ENCODE assay signal across 9 mouse cellular contexts in the genomic region with DNA sequence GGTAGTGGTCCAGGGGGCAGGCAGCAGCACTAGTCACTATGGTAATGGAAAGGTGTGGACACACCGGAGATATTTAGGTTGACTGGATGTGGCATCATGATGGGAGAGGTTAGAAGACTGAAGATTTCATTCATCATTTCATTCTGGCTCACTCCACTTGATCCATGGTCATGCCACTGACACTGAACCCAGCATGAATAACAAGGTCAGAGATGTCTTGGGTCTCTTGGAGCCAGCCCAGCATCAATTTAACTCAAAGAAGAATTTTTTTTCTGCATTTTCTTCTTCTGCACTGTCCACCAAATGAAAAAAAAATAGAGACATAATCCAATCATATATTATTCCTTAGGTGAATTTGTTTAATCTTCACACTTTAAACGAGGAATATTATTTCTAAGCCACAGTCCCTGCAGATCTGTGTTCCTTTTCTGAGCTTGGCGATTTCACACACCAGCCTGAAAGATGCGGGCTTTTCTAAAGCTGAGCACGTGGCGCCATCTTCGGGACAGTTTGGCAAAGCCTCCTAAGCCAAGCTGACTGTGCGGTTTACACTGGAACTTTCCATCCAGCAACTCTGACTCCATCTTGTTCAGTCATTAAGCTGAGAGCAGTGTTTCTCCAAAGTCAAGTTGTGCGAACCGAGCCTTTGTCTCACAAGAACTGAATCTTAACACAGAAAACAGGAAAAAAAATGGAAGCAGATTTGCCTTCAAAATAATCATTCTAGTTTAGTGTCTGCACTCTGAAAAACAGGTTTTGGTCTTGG. TPM values are rescaled to one million over a fixed set of nuclear protein-coding genes. Genes with fewer than 3 reads are reported as not detected.
DNase-seq lines count a peak whose midpoint lies in the region; ATAC-seq and TF ChIP-seq lines count a peak whose summit lies in the region.
"Had no signal": no experiment of that assay in that cellular context is flagged by ENCODE, and none has a peak within 500 bp of the region (broad histone marks: within the 10 kb centered on the region; RNA-seq: fewer than 3 reads in every experiment).

No protein-coding gene starts in this region.

- H3K4me3 ChIP-seq in MEL (ENCODE audit: control insufficient read depth in 1 of 2, insufficient read depth in 1 of 2, low read depth in 2 of 2, low read length in 2 of 2): no peak overlapping the region
- H3K4me3 ChIP-seq in forebrain, embryonic 13.5 days: no peak overlapping the region
- no peak overlapping the region for H3K4me3 ChIP-seq in hindbrain, embryonic 10.5 days
- H3K4me3 ChIP-seq: limb, embryonic 15.5 days had no signal

- peaks cover 10 to 11% of the 10 kb centered on the region in 2 experiments for H3K27me3 ChIP-seq in MEL (ENCODE audit: control insufficient read depth in 1 of 2, insufficient read depth in 2 of 2, low read length in 2 of 2)
- no peaks in the 10 kb centered on the region for H3K27me3 ChIP-seq in forebrain, embryonic 13.5 days
- H3K27me3 ChIP-seq in hindbrain, embryonic 10.5 days (ENCODE audit: insufficient read depth, poor library complexity, severe bottlenecking): peaks cover 3% of the 10 kb centered on the region; the same call in 1 of the 2 replicates

- H3K4me1 ChIP-seq in MEL (ENCODE audit: control insufficient read depth in 1 of 2, insufficient read depth in 2 of 2, low read length in 2 of 2): no peaks in the 10 kb centered on the region
- H3K4me1 ChIP-seq in forebrain, embryonic 13.5 days: no peaks in the 10 kb centered on the region
- H3K4me1 ChIP-seq in hindbrain, embryonic 10.5 days (replicated peaks): no peaks in the 10 kb centered on the region
- H3K4me1 ChIP-seq: limb, embryonic 15.5 days had no signal

- no peaks in the 10 kb centered on the region for H3K79me2 ChIP-seq in MEL (ENCODE audit: control insufficient read depth, insufficient read depth, low read length, poor library complexity)

- H3K4me2 ChIP-seq in forebrain, embryonic 13.5 days: no peak overlapping the region
- H3K4me2 ChIP-seq: limb, embryonic 15.5 days had no signal

- H3K9me3 ChIP-seq in MEL (replicated peaks; ENCODE audit: insufficient read depth, low read length): no peaks in the 10 kb centered on the region
- H3K9me3 ChIP-seq in forebrain, embryonic 13.5 days (replicated peaks): no peaks in the 10 kb centered on the region
- H3K9me3 ChIP-seq in hindbrain, embryonic 10.5 days: no peaks in the 10 kb centered on the region
- H3K9me3 ChIP-seq: limb, embryonic 15.5 days had no signal

- peak; percentile 93 for TF ChIP-seq RAD21 in MEL (IDR thresholded peaks at IDR 0.05; ENCODE audit: low read depth, low read length)

- peak; percentile 94 for ATAC-seq in forebrain, embryonic 13.5 days

- H3K9ac ChIP-seq in MEL (ENCODE audit: control insufficient read depth, low read depth, low read length, poor library complexity, severe bottlenecking): no peak overlapping the region
- no peak overlapping the region; the same call in 1 of the 2 replicates for H3K9ac ChIP-seq in forebrain, embryonic 13.5 days
- H3K9ac ChIP-seq: limb, embryonic 15.5 days had no signal

- peak; percentile 77 for DNase-seq in MEL (ENCODE audit: low read depth, low spot score)
- DNase-seq in brain, embryonic 18.5 days (ENCODE audit: low read depth, low spot score): peak; percentile 69
- DNase-seq in hindbrain, embryonic 10.5 days (ENCODE audit: low spot score): peak; percentile 76
- peak; percentile 41 for DNase-seq in layer of hippocampus, adult 9-10 months (ENCODE audit: low spot score)
- DNase-seq in lung, postnatal 10 days: peak; percentile 74
- DNase-seq in retina, embryonic 14.5 days (ENCODE audit: low spot score): peak; percentile 93
- DNase-seq in urinary bladder, postnatal 36 days (ENCODE audit: low spot score in 2 of 2): peak; percentile 32 to 55

- TF ChIP-seq EP300 in MEL (IDR thresholded peaks at IDR 0.05; ENCODE audit: low read depth in 1 of 2, low read length in 2 of 2): no peak

- no peak for TF ChIP-seq POLR2A in MEL (IDR thresholded peaks at IDR 0.05; ENCODE audit: control insufficient read depth in 1 of 2, insufficient read depth in 1 of 2, low read depth in 1 of 2, low read length in 2 of 2, poor library complexity in 1 of 2)

- H3K27ac ChIP-seq in MEL (ENCODE audit: control insufficient read depth, low read depth, low read length): no peak overlapping the region
- H3K27ac ChIP-seq in forebrain, embryonic 13.5 days: no peak overlapping the region
- H3K27ac ChIP-seq in hindbrain, embryonic 10.5 days: no peak overlapping the region
- H3K27ac ChIP-seq: limb, embryonic 15.5 days had no signal

- no peaks in the 10 kb centered on the region for H3K36me3 ChIP-seq in MEL (ENCODE audit: control insufficient read depth in 1 of 2, insufficient read depth in 2 of 2, low read length in 2 of 2)
- no peaks in the 10 kb centered on the region for H3K36me3 ChIP-seq in forebrain, embryonic 13.5 days (ENCODE audit: poor library complexity, severe bottlenecking)
- H3K36me3 ChIP-seq in hindbrain, embryonic 10.5 days: no peaks in the 10 kb centered on the region
- H3K36me3 ChIP-seq: limb, embryonic 15.5 days had no signal

- TF ChIP-seq CTCF in MEL (IDR thresholded peaks at IDR 0.05 in 2 of 3, conservative IDR thresholded peaks at IDR 0.05 in 1 of 3; ENCODE audit: control insufficient read depth in 1 of 3, insufficient read depth in 1 of 3, low read depth in 2 of 3, low read length in 3 of 3, poor library complexity in 1 of 3, severe bottlenecking in 1 of 3): peak; percentile 54 to 90 (median 82)

- WGBS in forebrain, embryonic 13.5 days: 23% methylated on average over 10 of the region's 10 CpGs
- WGBS in hindbrain, embryonic 10.5 days: 24% methylated on average over 10 of the region's 10 CpGs

TF ChIP-seq in MEL, 35 proteins besides CTCF, POLR2A, EP300 and RAD21:
- peak; percentile 69; the same call in 1 of the 2 replicates for TF ChIP-seq MAFK (IDR thresholded peaks at IDR 0.05; ENCODE audit: borderline replicate concordance, low read depth, low read length)
- TF ChIP-seq CHD2 (IDR thresholded peaks at IDR 0.05; ENCODE audit: low read length): no peak
- peak; percentile 96 for TF ChIP-seq SMC3 (IDR thresholded peaks at IDR 0.05; ENCODE audit: low read depth, low read length)
- TF ChIP-seq MAX (IDR thresholded peaks at IDR 0.05; ENCODE audit: low read length): peak; percentile 74; the same call in 1 of the 2 replicates
- TF ChIP-seq ZKSCAN1 (IDR thresholded peaks at IDR 0.05; ENCODE audit: low read depth, low read length): no peak
- TF ChIP-seq GATA1 (IDR thresholded peaks at IDR 0.05; ENCODE audit: low read depth, low read length): no peak
- peak; percentile 95 for TF ChIP-seq ZC3H11A (IDR thresholded peaks at IDR 0.05; ENCODE audit: low read depth, low read length)
- 0 out of 2 replicates have a peak, but pooled peaks have one; percentile 27 for TF ChIP-seq SIN3A (IDR thresholded peaks at IDR 0.05; ENCODE audit: low read length)

RNA-seq across cellular contexts. Expression of gene Cerkl, which starts 42.6 kb away (rescaled TPM):
- total RNA-seq in MEL (2012; rRNA removed): 3.5 and 4.8 TPM in 2 replicates
- 1 to 10 TPM in 1 of 2 experiments, not detected in 1; 7.4 TPM for polyA plus RNA-seq in MEL (2012; ENCODE audit: insufficient read depth in 1 of 2, insufficient read length in 2 of 2, low read depth in 1 of 2, low replicate concordance in 2 of 2, missing spikeins in 1 of 2)
- 1.7 and 2.4 TPM in 2 replicates for polyA plus RNA-seq in forebrain, embryonic 13.5 days (2015; fragmentation: Nextera tagmentation; extraction: Ambion mirVana)
- polyA plus RNA-seq in hindbrain, embryonic 10.5 days (2016; fragmentation: Nextera tagmentation; extraction: Ambion mirVana): 1.8 and 6.6 TPM in 2 replicates

RNA-seq across cellular contexts. Expression of gene Neurod1, which starts 42.6 kb away (rescaled TPM):
- not detected in 2 replicates for total RNA-seq in MEL (2012; rRNA removed)
- polyA plus RNA-seq in MEL (2012; ENCODE audit: insufficient read depth in 1 of 2, insufficient read length in 2 of 2, low read depth in 1 of 2, low replicate concordance in 2 of 2, missing spikeins in 1 of 2): not detected
- polyA plus RNA-seq in forebrain, embryonic 13.5 days (2015; fragmentation: Nextera tagmentation; extraction: Ambion mirVana): 48.8 and 52.5 TPM in 2 replicates
- polyA plus RNA-seq in hindbrain, embryonic 10.5 days (2016; fragmentation: Nextera tagmentation; extraction: Ambion mirVana): 20.9 and 52.9 TPM in 2 replicates
- polyA plus RNA-seq: limb, embryonic 15.5 days had no signal

Comparison
In these comparisons a context has a peak if more than half of its experiments do, and no peak if none do; other contexts are left out.
1. DNase-seq: peak in every context shown above with its lines; median percentile 93 in retina, embryonic 14.5 days; 77 in MEL; 76 in hindbrain, embryonic 10.5 days; 74 in lung, postnatal 10 days; 69 in brain, embryonic 18.5 days; 44 in urinary bladder, postnatal 36 days; 41 in layer of hippocampus, adult 9-10 months.
2. RNA of gene Neurod1, which starts 42.6 kb away (polyA plus RNA-seq): 48.8 to 52.5 TPM in forebrain, embryonic 13.5 days and 20.9 to 52.9 TPM in hindbrain, embryonic 10.5 days; not detected in MEL; every median in the first group is over 10 times any median in the second.